Mouse (Mus musculus) embryonic facial prominence, embryonic 14.5 days (tissue): ENCODE measurements at regions not wholly inside any gene's neighbourhood (a gene's known extent, or its start where the extent isn't known, plus 50 kb on each side); places are given as distances from the start of the nearest gene placed in this dataset.

ENCODE experiments used
- ATAC-seq: fragments of 200-750 bp; cut with Nextera tagmentation; 2 replicates; pipeline ENCODE4 v1.8.0; 2017; ENCODE audit warnings: low read depth, moderate number of reproducible peaks, moderate TSS enrichment
- DNase-seq: peaks from one replicate; pipeline ENCODE4 v3.0.0-alpha.2; 2015; ENCODE audit warnings: low spot score
- H3K27ac ChIP-seq: fragments of 300-500 bp; sonication (generic); replicated peaks from 2 replicates; pipeline ENCODE4 v1.5.1; 2014; ENCODE audit warnings: low read depth, mild to moderate bottlenecking, low read length, moderate library complexity
- H3K27me3 ChIP-seq: fragments of 300-500 bp; sonication (generic); replicated peaks from 2 replicates; pipeline ENCODE4 v1.6.1; 2014; ENCODE audit warnings: low read length; ENCODE audit not compliant: control insufficient read depth, insufficient read depth
- H3K36me3 ChIP-seq: fragments of 300-500 bp; sonication (generic); 2 replicates; pipeline ENCODE4 v1.6.1; 2014; ENCODE audit warnings: low read length, mixed read lengths; ENCODE audit not compliant: control insufficient read depth, insufficient read depth
- H3K4me1 ChIP-seq: fragments of 300-500 bp; sonication (generic); 2 replicates; pipeline ENCODE4 v1.6.1; 2014; ENCODE audit warnings: antibody characterized with exemption, low read length; ENCODE audit not compliant: control insufficient read depth, insufficient read depth
- H3K4me2 ChIP-seq: fragments of 300-500 bp; sonication (generic); 2 replicates; pipeline ENCODE4 v1.6.1; 2014; ENCODE audit warnings: low read depth, mild to moderate bottlenecking, low read length, moderate library complexity, mixed read lengths
- H3K4me3 ChIP-seq: fragments of 300-500 bp; sonication (generic); 2 replicates; pipeline ENCODE4 v1.5.1; 2014; ENCODE audit warnings: low read depth, mild to moderate bottlenecking, low read length
- H3K9ac ChIP-seq: fragments of 300-500 bp; sonication (generic); 2 replicates; pipeline ENCODE4 v1.6.1; 2014; ENCODE audit warnings: low read depth, mild to moderate bottlenecking, low read length, moderate library complexity, mixed read lengths
- H3K9me3 ChIP-seq: fragments of 300-500 bp; sonication (generic); 2 replicates; pipeline ENCODE4 v1.6.1; 2016; ENCODE audit warnings: low read length; ENCODE audit not compliant: control insufficient read depth
- WGBS: fragments of 180-500 bp; shearing (Covaris S2); extraction: QIAGEN DNeasy Blood & Tissue Kit; methylation state at CpG from one replicate; pipeline ENCODE4 v1.1.7; 2014; 5-methylcytosine and 5-hydroxymethylcytosine counted together

DNA sequence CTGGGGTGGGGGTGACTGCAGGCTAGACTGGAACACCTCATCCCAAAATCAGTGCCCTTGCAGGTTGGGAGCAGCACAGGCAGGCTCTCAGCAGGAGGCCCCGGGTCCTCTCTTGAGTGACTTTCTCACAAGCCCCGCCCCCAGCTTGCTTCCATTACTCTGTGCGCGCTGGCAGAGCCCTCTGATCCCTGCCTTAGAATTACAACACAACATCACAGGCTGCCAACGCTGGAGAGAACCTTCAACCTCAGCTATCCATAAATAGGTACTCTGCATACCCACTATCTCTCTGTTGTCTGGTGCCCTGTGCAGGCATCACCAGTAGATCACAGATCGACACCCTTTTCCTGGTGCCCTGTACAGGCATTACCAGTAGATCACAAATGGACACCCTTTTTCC lies 139.1 kb upstream of the Igsf21 start:
- WGBS: 52% methylated on average over 6 of the region's 6 CpGs
- ATAC-seq (no peak), DNase-seq (no peak)
- Histone ChIP-seq H3K9me3 (no peaks in the 10 kb centered on the region), H3K4me2 (no peak overlapping the region), H3K36me3 (no peaks in the 10 kb centered on the region), H3K27me3 (no peaks in the 10 kb centered on the region), H3K4me1 (no peaks in the 10 kb centered on the region), H3K27ac (no peak overlapping the region), H3K9ac (no peak overlapping the region), H3K4me3 (no peak overlapping the region)

DNA sequence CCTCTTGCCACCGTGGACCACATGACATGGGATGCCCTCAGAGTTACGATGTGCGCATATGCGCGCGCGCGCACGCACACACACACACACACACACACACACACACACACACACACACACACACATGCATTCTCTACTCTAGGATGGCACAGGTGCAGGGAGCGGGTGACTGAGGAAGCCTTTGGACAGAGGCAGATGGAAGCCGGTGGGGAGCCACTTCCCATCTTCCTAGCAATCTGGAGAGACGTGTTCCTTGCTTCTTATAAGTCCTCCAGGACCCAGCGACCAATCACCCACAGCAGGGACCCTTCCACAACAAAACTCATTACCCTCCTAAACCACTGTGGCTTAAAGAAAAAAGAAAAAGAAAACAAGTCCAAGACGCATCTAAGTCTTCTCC lies 138.6 kb upstream of the Igsf21 start:
- WGBS: 90% methylated on average over 14 of the region's 14 CpGs
- H3K4me3 ChIP-seq: no peak overlapping the region

DNA sequence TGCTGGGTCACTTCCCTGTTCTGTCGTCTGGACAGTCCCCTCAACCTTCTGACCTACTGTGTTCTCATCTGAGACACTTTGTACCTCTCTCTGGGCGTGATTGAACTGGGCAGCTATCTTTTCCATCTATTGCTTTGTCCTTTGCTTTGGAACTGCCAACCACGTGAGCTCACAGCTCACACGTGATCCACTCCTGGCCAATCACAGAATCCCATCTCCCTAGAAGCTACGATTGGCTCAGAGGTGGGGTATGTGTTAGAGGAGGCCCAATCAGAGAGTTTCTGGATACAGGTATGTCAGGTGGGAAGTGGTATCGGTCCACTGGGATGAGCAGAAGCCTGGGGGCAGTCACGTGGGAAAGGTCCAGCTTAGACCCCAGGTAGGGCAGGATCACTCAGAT lies 137.0 kb upstream of the Igsf21 start:
- no peak for ATAC-seq
- DNase-seq: no peak
- Histone ChIP-seq H3K4me2 (no peak overlapping the region), H3K9ac (no peak overlapping the region), H3K36me3 (no peaks in the 10 kb centered on the region), H3K27me3 (no peaks in the 10 kb centered on the region), H3K9me3 (no peaks in the 10 kb centered on the region), H3K4me3 (no peak overlapping the region), H3K27ac (no peak overlapping the region), H3K4me1 (no peaks in the 10 kb centered on the region)
- WGBS: 77% methylated on average over 7 of the region's 7 CpGs

More for the DNA sequence above, 138.6 kb upstream of the Igsf21 start:
- no peaks in the 10 kb centered on the region for H3K9me3 ChIP-seq
- no peaks in the 10 kb centered on the region for H3K4me1 ChIP-seq
- no peak overlapping the region for H3K9ac ChIP-seq
- no peaks in the 10 kb centered on the region for H3K27me3 ChIP-seq
- DNase-seq: no peak
- ATAC-seq: no peak
- H3K4me2 ChIP-seq: no peak overlapping the region
- no peaks in the 10 kb centered on the region for H3K36me3 ChIP-seq
- H3K27ac ChIP-seq: no peak overlapping the region

GRCm38 (mm10) chr4:140380733-140381132 lies 134.1 kb upstream of the Igsf21 start:
- Histone ChIP-seq H3K36me3 (no peaks in the 10 kb centered on the region), H3K9ac (no peak overlapping the region), H3K27ac (no peak overlapping the region), H3K9me3 (no peaks in the 10 kb centered on the region), H3K4me3 (no peak overlapping the region), H3K27me3 (no peaks in the 10 kb centered on the region), H3K4me2 (no peak overlapping the region), H3K4me1 (no peaks in the 10 kb centered on the region)
- ATAC-seq (peak; percentile 47; the same call in 1 of the 2 replicates), DNase-seq (peak; percentile 26)
- 10% methylated on average over 12 of the region's 13 CpGs for WGBS

- WGBS: 91% methylated on average over 1 of the region's 1 CpGs
- no peak for DNase-seq
These were observed 131.4 kb upstream of the Igsf21 start for GRCm38 (mm10) chr4:140377941-140378340.

DNA sequence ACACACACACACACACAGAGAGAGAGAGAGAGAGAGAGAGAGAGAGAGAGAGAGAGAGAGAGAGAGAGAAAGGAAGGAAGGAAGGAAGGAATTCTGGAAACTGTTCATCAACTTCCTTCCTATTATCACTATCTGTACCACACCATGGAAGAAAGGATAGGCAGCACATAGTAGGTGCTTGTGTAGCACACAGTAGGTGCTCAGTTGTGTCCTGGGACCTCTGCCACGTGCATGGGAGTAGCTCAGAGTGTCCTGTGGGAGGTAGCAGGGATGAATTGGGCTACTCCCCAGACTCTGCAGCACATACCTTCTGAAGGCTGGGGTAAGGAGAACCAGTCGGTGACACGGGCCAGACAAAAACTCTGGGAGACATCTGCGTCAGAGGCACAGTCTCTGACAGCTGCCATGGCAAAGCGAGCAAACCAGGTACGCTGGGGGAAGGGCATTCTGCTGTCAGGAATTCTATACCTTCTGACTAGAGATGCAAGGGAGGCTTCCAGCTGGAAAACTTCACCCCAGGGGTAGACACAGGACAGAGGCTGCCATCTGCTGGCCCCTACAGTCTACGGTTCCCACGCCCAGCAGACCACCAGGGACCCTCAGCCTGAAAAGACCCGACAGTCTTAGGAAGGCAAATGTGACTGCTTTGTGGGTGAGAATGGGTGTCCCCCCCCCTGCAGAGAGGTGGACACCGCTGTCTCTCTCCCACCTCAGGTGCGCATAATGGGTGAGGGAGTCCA lies 126.2 kb upstream of the Igsf21 start:
- Histone ChIP-seq H3K4me2 (no peak overlapping the region), H3K27me3 (no peaks in the 10 kb centered on the region), H3K4me1 (no peaks in the 10 kb centered on the region), H3K4me3 (no peak overlapping the region), H3K9me3 (no peaks in the 10 kb centered on the region), H3K27ac (no peak overlapping the region), H3K36me3 (no peaks in the 10 kb centered on the region), H3K9ac (no peak overlapping the region)
- ATAC-seq (no peak), DNase-seq (no peak)
- 37% methylated on average over 10 of the region's 11 CpGs for WGBS

More at GRCm38 (mm10) chr4:140377941-140378340, 131.4 kb upstream of the Igsf21 start:
- Histone ChIP-seq H3K27ac (no peak overlapping the region), H3K4me2 (no peak overlapping the region), H3K9me3 (no peaks in the 10 kb centered on the region), H3K36me3 (no peaks in the 10 kb centered on the region), H3K9ac (no peak overlapping the region), H3K4me1 (no peaks in the 10 kb centered on the region), H3K27me3 (no peaks in the 10 kb centered on the region), H3K4me3 (no peak overlapping the region)
- ATAC-seq: no peak

DNA sequence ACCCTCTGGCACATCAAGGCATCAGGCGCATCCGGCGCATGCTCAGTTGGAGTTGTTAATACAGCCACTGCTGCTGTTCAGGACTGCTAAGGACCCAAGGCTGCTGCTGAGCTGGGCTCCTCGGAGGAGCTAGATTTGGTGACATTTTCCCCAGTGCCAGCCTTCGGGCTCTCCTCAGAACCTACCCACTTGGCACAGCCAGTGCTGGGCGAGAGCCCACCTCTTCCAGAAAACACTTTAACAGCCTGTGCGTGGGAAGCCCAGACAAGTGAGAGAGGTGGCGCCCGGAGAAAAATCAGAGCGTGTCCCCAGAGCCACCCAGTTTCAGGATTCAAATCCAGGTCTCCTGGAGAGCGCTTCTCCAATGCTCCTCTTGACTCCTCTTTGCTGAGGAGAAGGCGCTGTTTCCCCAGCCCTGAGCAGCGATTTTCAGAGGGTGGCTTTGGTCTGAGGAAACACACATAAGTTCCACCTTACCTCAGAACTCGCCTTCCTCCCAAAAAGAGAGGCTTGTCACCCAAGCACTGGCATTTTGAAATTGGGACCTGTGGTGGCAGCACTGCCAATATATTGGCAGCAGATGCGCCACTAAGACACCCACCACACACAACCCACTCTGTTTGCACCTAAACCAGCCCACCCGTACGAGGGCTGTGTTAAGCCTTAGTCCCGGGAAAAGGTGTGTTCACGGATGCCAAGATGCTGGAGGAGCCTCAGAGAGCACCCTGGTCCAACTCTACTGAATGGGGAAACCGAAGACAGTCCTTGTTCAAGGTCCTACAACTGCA lies 125.0 kb upstream of the Igsf21 start:
- Histone ChIP-seq H3K27ac (no peak overlapping the region), H3K4me1 (no peaks in the 10 kb centered on the region), H3K4me2 (no peak overlapping the region), H3K9ac (no peak overlapping the region), H3K4me3 (no peak overlapping the region), H3K9me3 (no peaks in the 10 kb centered on the region), H3K27me3 (no peaks in the 10 kb centered on the region), H3K36me3 (no peaks in the 10 kb centered on the region)
- WGBS: 87% methylated on average over 20 of the region's 20 CpGs
- no peak for ATAC-seq
- DNase-seq: no peak

GRCm38 (mm10) chr4:140366975-140367680 lies 120.5 kb upstream of the Igsf21 start:
- H3K27me3 ChIP-seq: no peaks in the 10 kb centered on the region
- no peak overlapping the region for H3K27ac ChIP-seq
- no peaks in the 10 kb centered on the region for H3K9me3 ChIP-seq
- no peak overlapping the region for H3K4me2 ChIP-seq
- DNase-seq (no peak), ATAC-seq (no peak)
- no peaks in the 10 kb centered on the region for H3K36me3 ChIP-seq
- no peak overlapping the region for H3K9ac ChIP-seq
- H3K4me1 ChIP-seq: no peaks in the 10 kb centered on the region
- WGBS: 49% methylated on average over 8 of the region's 8 CpGs
- no peak overlapping the region for H3K4me3 ChIP-seq
